Mouse (Mus musculus) mouse embryonic stem cell (cell line): ENCODE results near the gene Gm5868.

ENCODE experiments used
- in situ Hi-C, 2 experiments: fragments of 300-500 bp; cut with MboI; formaldehyde crosslinking; loops; 1 replicate in 1 of 2; 3 replicates in 1 of 2; pipeline ENCODE4 v1.14.3; 2019 to 2020; ENCODE audit warnings: low sequenced_read_pairs in 2 of 2, low pct_unique_long_range_greater_than_20kb in 1 of 2, mixed read lengths in 1 of 2; ENCODE audit not compliant: unreplicated experiment in 1 of 2

The Gm5868 gene

GRCm38 (mm10) chr5:72558716-72559526, 28.4 kb downstream of the Gm5868 start:
- in situ Hi-C loops, result no loop called here

GRCm38 (mm10) chr5:72556245-72556644, 31.1 kb downstream of the Gm5868 start:
- in situ Hi-C loops, result no loop called here

DNA sequence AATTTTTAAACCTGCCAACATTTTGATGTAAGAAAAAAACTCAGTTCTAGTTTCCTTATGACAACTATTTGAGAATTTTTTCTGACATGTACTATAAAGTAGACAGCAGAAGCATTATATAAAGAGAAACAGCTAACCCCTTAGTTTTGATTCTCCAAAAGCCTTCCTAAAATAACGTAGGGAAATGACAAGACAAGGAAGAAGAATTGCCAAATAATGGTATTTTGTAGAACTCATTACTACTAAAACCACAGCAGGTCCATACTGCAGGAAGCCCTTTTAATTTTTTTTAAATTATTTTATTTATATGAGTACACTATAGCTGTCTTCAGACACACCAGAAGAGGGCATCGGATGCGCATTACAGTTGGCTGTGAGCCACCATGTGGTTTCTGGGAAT, 36.1 kb downstream of the Gm5868 start:
- in situ Hi-C loops, result no loop called here
